Mouse (Mus musculus) lung, embryonic 14.5 days (tissue): Measurements from ENCODE around the gene Krt33b. TPM values are rescaled to one million over a fixed set of nuclear protein-coding genes. Genes with fewer than 3 reads are reported as not detected.

ENCODE experiments used
- ATAC-seq: fragments of 200-750 bp; cut with Nextera tagmentation; 2 replicates; pipeline ENCODE4 v1.8.0; 2017; ENCODE audit warnings: mild to moderate bottlenecking, moderate TSS enrichment, moderate library complexity; ENCODE audit not compliant: insufficient read depth
- DNase-seq: peaks from one replicate; pipeline ENCODE4 v3.0.0-alpha.2; 2015
- H3K27ac ChIP-seq: fragments of 300-500 bp; sonication (generic); 2 replicates; pipeline ENCODE4 v1.5.1; 2014; ENCODE audit warnings: low read depth, mild to moderate bottlenecking, moderate library complexity
- H3K27me3 ChIP-seq: fragments of 300-500 bp; sonication (generic); 2 replicates; pipeline ENCODE4 v1.6.1; 2014; ENCODE audit warnings: low read length, control low read depth; ENCODE audit not compliant: insufficient read depth
- H3K36me3 ChIP-seq: fragments of 300-500 bp; sonication (generic); 2 replicates; pipeline ENCODE4 v1.6.1; 2014; ENCODE audit warnings: control low read depth; ENCODE audit not compliant: insufficient read depth
- H3K4me1 ChIP-seq: fragments of 300-500 bp; sonication (generic); 2 replicates; pipeline ENCODE4 v1.6.1; 2014; ENCODE audit warnings: antibody characterized with exemption, control low read depth; ENCODE audit not compliant: insufficient read depth
- H3K4me2 ChIP-seq: fragments of 300-500 bp; sonication (generic); 2 replicates; pipeline ENCODE4 v1.6.1; 2014; ENCODE audit warnings: mild to moderate bottlenecking
- H3K4me3 ChIP-seq: fragments of 300-500 bp; sonication (generic); 2 replicates; pipeline ENCODE4 v1.5.1; 2014; ENCODE audit warnings: low read depth, low read length
- H3K9ac ChIP-seq: fragments of 300-500 bp; sonication (generic); 2 replicates; pipeline ENCODE4 v1.6.1; 2014
- H3K9me3 ChIP-seq: fragments of 300-500 bp; sonication (generic); 2 replicates; pipeline ENCODE4 v1.6.1; 2016; ENCODE audit warnings: low read depth, low read length, control low read depth
- CTCF ChIP-seq: IDR thresholded peaks from 2 replicates; pipeline ENCODE4 v1.5.1; 2016; ENCODE audit warnings: antibody characterized with exemption, low read depth
- WGBS: fragments of 180-500 bp; shearing (Covaris S2); extraction: QIAGEN DNeasy Blood & Tissue Kit; methylation state at CpG from one replicate; pipeline ENCODE4 v1.1.7; 2014; 5-methylcytosine and 5-hydroxymethylcytosine counted together
- polyA plus RNA-seq: library from polyadenylated mRNA; unstranded; fragments of >200 nt; fragmentation: Nextera tagmentation; extraction: Ambion mirVana; gene quantifications from 2 replicates; pipeline ENCODE4 v1.2.1, GENCODE M21; 2014

The Krt33b gene
- polyA plus RNA-seq, result not detected in 2 replicates

- DNase-seq (no peak), ATAC-seq (no peak)
- H3K4me1 ChIP-seq, result no peaks in the 10 kb centered on the region
- H3K9me3 ChIP-seq, result no peaks in the 10 kb centered on the region
- H3K4me2 ChIP-seq, result no peak within 1 kb of the TSS
- H3K27me3 ChIP-seq, result no peaks in the 10 kb centered on the region
- 83% methylated on average over 6 of the region's 6 CpGs for WGBS
- H3K4me3 ChIP-seq, result no peak within 1 kb of the TSS
- no peak within 1 kb of the TSS for H3K9ac ChIP-seq
- TF ChIP-seq CTCF, result no peak
- no peak within 1 kb of the TSS for H3K27ac ChIP-seq
- no peaks in the 10 kb centered on the region for H3K36me3 ChIP-seq
Measured at GRCm38 (mm10) chr11:100029768-100030167, at the start of gene Krt33b. Krt33b (minus strand) TSS chr11:100029868.

- Histone ChIP-seq H3K9me3 (no peaks in the 10 kb centered on the region), H3K9ac (no peak overlapping the region), H3K27me3 (no peaks in the 10 kb centered on the region), H3K27ac (no peak overlapping the region), H3K4me1 (no peaks in the 10 kb centered on the region), H3K4me3 (no peak overlapping the region), H3K4me2 (no peak overlapping the region), H3K36me3 (no peaks in the 10 kb centered on the region)
- DNase-seq (peak; percentile 26), ATAC-seq (no peak)
- TF ChIP-seq CTCF, result no peak
- 48% methylated on average over 1 of the region's 1 CpGs for WGBS
Measured at GRCm38 (mm10) chr11:100073873-100074272, 44.2 kb upstream of the Krt33b start.

GRCm38 (mm10) chr11:100067293-100068036 is 37.8 kb upstream of the Krt33b start:
- 57% methylated on average over 17 of the region's 17 CpGs for WGBS
- H3K4me3 ChIP-seq, result no peak overlapping the region
- no peaks in the 10 kb centered on the region for H3K27me3 ChIP-seq
- H3K9ac ChIP-seq, result no peak overlapping the region
- H3K4me1 ChIP-seq, result 0 out of 2 replicates have a peak, but pooled peaks cover 4% of the 10 kb centered on the region
- H3K27ac ChIP-seq, result 0 out of 2 replicates have a peak overlapping the region, but pooled peaks have one; percentile 25
- H3K9me3 ChIP-seq, result no peaks in the 10 kb centered on the region
- ATAC-seq (peak; percentile 60; the same call in 1 of the 2 replicates), DNase-seq (peak; percentile 53)
- no peak overlapping the region for H3K4me2 ChIP-seq
- TF ChIP-seq CTCF, result peak; percentile 29; the same call in 1 of the 2 replicates
- no peaks in the 10 kb centered on the region for H3K36me3 ChIP-seq

- Histone ChIP-seq H3K9ac (no peak overlapping the region), H3K27me3 (no peaks in the 10 kb centered on the region), H3K36me3 (no peaks in the 10 kb centered on the region), H3K9me3 (no peaks in the 10 kb centered on the region), H3K27ac (no peak overlapping the region), H3K4me1 (0 out of 2 replicates have a peak, but pooled peaks cover 4% of the 10 kb centered on the region), H3K4me2 (no peak overlapping the region), H3K4me3 (no peak overlapping the region)
- TF ChIP-seq CTCF, result no peak
- ATAC-seq, result no peak
- WGBS, result 66% methylated on average over 12 of the region's 12 CpGs
- peak; percentile 12 for DNase-seq
Measured at GRCm38 (mm10) chr11:100066236-100067010, 36.8 kb upstream of the Krt33b start.

- DNase-seq, result peak; percentile 36
- WGBS, result 71% methylated on average over 8 of the region's 8 CpGs
- H3K4me2 ChIP-seq, result no peak overlapping the region
- ATAC-seq, result no peak
- no peak overlapping the region for H3K4me3 ChIP-seq
- TF ChIP-seq CTCF, result peak; percentile 36
- no peaks in the 10 kb centered on the region for H3K9me3 ChIP-seq
- H3K4me1 ChIP-seq, result no peaks in the 10 kb centered on the region
- H3K9ac ChIP-seq, result no peak overlapping the region
- H3K36me3 ChIP-seq, result no peaks in the 10 kb centered on the region
- no peak overlapping the region for H3K27ac ChIP-seq
- no peaks in the 10 kb centered on the region for H3K27me3 ChIP-seq
Measured at GRCm38 (mm10) chr11:100058875-100059274, 29.2 kb upstream of the Krt33b start.

GRCm38 (mm10) chr11:100055686-100056655 is 26.3 kb upstream of the Krt33b start:
- Histone ChIP-seq H3K4me2 (no peak overlapping the region), H3K9me3 (no peaks in the 10 kb centered on the region), H3K27me3 (no peaks in the 10 kb centered on the region), H3K4me1 (no peaks in the 10 kb centered on the region), H3K9ac (no peak overlapping the region), H3K4me3 (no peak overlapping the region), H3K36me3 (no peaks in the 10 kb centered on the region), H3K27ac (no peak overlapping the region)
- ATAC-seq (no peak), DNase-seq (peak; percentile 12)
- WGBS, result 51% methylated on average over 9 of the region's 9 CpGs
- TF ChIP-seq CTCF, result no peak
